Mouse (Mus musculus) ES-Bruce4 (cell line): Measurements from ENCODE around the gene Ankrd26. TPM values are rescaled to one million over a fixed set of nuclear protein-coding genes. Genes with fewer than 3 reads are reported as not detected.
"Not testable (repeated sequence)": the region's sequence is repeated elsewhere in the genome, so short reads cannot be mapped to it uniquely, and the experiment has no call there.

Source experiments
- H3K27ac ChIP-seq: 2 replicates; pipeline ENCODE4 v1.5.1; 2012; ENCODE audit warnings: low read length, inconsistent platforms; ENCODE audit not compliant: insufficient read depth
- H3K27me3 ChIP-seq: 2 replicates; pipeline ENCODE4 v1.6.1; 2012; ENCODE audit warnings: mild to moderate bottlenecking, low read length, inconsistent platforms; ENCODE audit not compliant: control insufficient read depth, poor library complexity, insufficient read depth, severe bottlenecking
- H3K36me3 ChIP-seq: 2 replicates; pipeline ENCODE4 v1.6.1; 2012; ENCODE audit warnings: inconsistent platforms, mild to moderate bottlenecking, low read length, moderate library complexity; ENCODE audit not compliant: control insufficient read depth, poor library complexity, insufficient read depth, severe bottlenecking
- H3K4me1 ChIP-seq: one replicate; pipeline ENCODE4 v1.8.1; 2011; ENCODE audit warnings: low read length; ENCODE audit not compliant: control insufficient read depth, insufficient read depth
- H3K4me3 ChIP-seq: 2 replicates; pipeline ENCODE4 v1.5.1; 2011; ENCODE audit warnings: low read depth, mild to moderate bottlenecking, low read length
- H3K9ac ChIP-seq: 2 replicates; pipeline ENCODE4 v1.6.1; 2012; ENCODE audit warnings: low read depth, mild to moderate bottlenecking, inconsistent platforms; ENCODE audit not compliant: poor library complexity, severe bottlenecking
- H3K9me3 ChIP-seq: replicated peaks from 2 replicates; pipeline ENCODE4 v1.6.1; 2012; ENCODE audit warnings: mild to moderate bottlenecking, low read length, inconsistent platforms; ENCODE audit not compliant: control insufficient read depth, poor library complexity, insufficient read depth, severe bottlenecking
- CTCF ChIP-seq: IDR thresholded peaks from one replicate; pipeline ENCODE4 v1.8.1; 2011; ENCODE audit warnings: low read depth, low read length
- EP300 ChIP-seq: IDR thresholded peaks from 2 replicates; pipeline ENCODE4 v1.6.1; 2011; ENCODE audit warnings: low read depth, low read length; ENCODE audit not compliant: insufficient read depth
- POLR2A ChIP-seq: IDR thresholded peaks from one replicate; pipeline ENCODE4 v1.8.1; 2011; ENCODE audit warnings: low read length; ENCODE audit not compliant: insufficient read depth
- polyA plus RNA-seq: library from polyadenylated mRNA; stranded (reverse); fragments of >200 nt; gene quantifications from 2 replicates; pipeline ENCODE4 v1.2.4, GENCODE M21; 2011; ENCODE audit warnings: low read depth; ENCODE audit not compliant: missing spikeins, insufficient read depth, insufficient read length

Gene Ankrd26
- polyA plus RNA-seq, 1 experiment = 10.6 TPM

GRCm38 (mm10) chr6:118594833-118595680, 33.0 kb upstream of the Ankrd26 start:
- Histone ChIP-seq H3K27me3 (no peaks in the 10 kb centered on the region), H3K27ac (no peak overlapping the region), H3K4me3 (no peak overlapping the region), H3K4me1 (peaks cover 4% of the 10 kb centered on the region), H3K9me3 (no peaks in the 10 kb centered on the region), H3K36me3 (no peaks in the 10 kb centered on the region), H3K9ac (no peak overlapping the region)
- TF ChIP-seq POLR2A (no peak), CTCF (no peak), EP300 (no peak)

DNA sequence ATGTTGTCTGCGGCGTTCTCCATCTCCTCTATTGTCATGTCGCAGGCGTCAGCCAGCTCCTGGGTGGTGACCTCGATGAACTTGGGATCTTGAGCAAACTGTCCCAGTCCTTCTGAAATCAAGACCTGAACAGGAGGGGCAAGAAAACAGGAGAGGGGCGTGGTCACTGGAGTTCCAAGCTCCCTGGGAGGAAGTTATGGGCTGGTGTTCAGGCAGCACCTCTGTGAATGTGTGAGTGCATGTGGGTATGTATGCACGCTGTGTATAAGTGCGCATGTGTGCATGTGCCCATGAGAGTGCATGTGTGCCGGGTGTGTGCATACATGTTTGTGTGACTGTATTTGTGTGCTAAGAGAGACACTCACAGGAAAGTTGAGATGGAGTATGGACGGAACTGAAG, 32.0 kb upstream of the Ankrd26 start:
- no peak for TF ChIP-seq POLR2A
- TF ChIP-seq EP300 = no peak
- TF ChIP-seq CTCF = no peak
- Histone ChIP-seq H3K36me3 (no peaks in the 10 kb centered on the region), H3K9me3 (no peaks in the 10 kb centered on the region), H3K4me1 (peaks cover 4% of the 10 kb centered on the region), H3K9ac (no peak overlapping the region), H3K4me3 (peak overlapping the region; percentile 44; the same call in 1 of the 2 replicates), H3K27ac (no peak overlapping the region), H3K27me3 (no peaks in the 10 kb centered on the region)

- Histone ChIP-seq H3K4me1 (peaks cover 4% of the 10 kb centered on the region), H3K27me3 (0 out of 2 replicates have a peak, but pooled peaks cover 1% of the 10 kb centered on the region), H3K9me3 (no peaks in the 10 kb centered on the region), H3K27ac (no peak overlapping the region), H3K36me3 (no peaks in the 10 kb centered on the region), H3K4me3 (peak overlapping the region; percentile 44), H3K9ac (no peak overlapping the region; the same call in 1 of the 2 replicates)
- TF ChIP-seq CTCF (no peak), EP300 (no peak), POLR2A (no peak)
Observed at GRCm38 (mm10) chr6:118593377-118594061, 31.5 kb upstream of the Ankrd26 start.

- H3K27ac ChIP-seq = no peak overlapping the region
- TF ChIP-seq POLR2A (no peak), CTCF (no peak), EP300 (no peak)
- peak overlapping the region; percentile 44 for H3K4me3 ChIP-seq
- no peak overlapping the region for H3K9ac ChIP-seq
- peaks cover 4% of the 10 kb centered on the region for H3K4me1 ChIP-seq
- H3K36me3 ChIP-seq = no peaks in the 10 kb centered on the region
- H3K27me3 ChIP-seq = 0 out of 2 replicates have a peak, but pooled peaks cover 2% of the 10 kb centered on the region
- H3K9me3 ChIP-seq = no peaks in the 10 kb centered on the region
Observed at GRCm38 (mm10) chr6:118592662-118593376, 30.8 kb upstream of the Ankrd26 start.

GRCm38 (mm10) chr6:118578741-118579140, 16.7 kb upstream of the Ankrd26 start:
- H3K9me3 ChIP-seq, H3K4me1 ChIP-seq, H3K9ac ChIP-seq, H3K27ac ChIP-seq, H3K36me3 ChIP-seq, H3K4me3 ChIP-seq, H3K27me3 ChIP-seq: not testable (repeated sequence)

- no peak overlapping the region for H3K4me3 ChIP-seq
- H3K27ac ChIP-seq = no peak overlapping the region
- TF ChIP-seq POLR2A = no peak
- no peak for TF ChIP-seq CTCF
- TF ChIP-seq EP300 = no peak
Observed at GRCm38 (mm10) chr6:118574351-118574750, 12.3 kb upstream of the Ankrd26 start.

More at GRCm38 (mm10) chr6:118574351-118574750, 12.3 kb upstream of the Ankrd26 start:
- no peaks in the 10 kb centered on the region for H3K4me1 ChIP-seq
- no peak overlapping the region for H3K9ac ChIP-seq
- H3K9me3 ChIP-seq = peaks cover 7% of the 10 kb centered on the region
- no peaks in the 10 kb centered on the region for H3K36me3 ChIP-seq
- H3K27me3 ChIP-seq = no peaks in the 10 kb centered on the region
